Mouse (Mus musculus) kidney, postnatal 0 days (tissue): ENCODE results near the gene Fam178b. TPM values are rescaled to one million over a fixed set of nuclear protein-coding genes. Genes with fewer than 3 reads are reported as not detected.

ENCODE experiments used
- ATAC-seq: fragments of 200-750 bp; cut with Nextera tagmentation; replicated peaks from 2 replicates; pipeline ENCODE4 v1.8.0; 2017; ENCODE audit warnings: low read depth, moderate number of reproducible peaks, moderate TSS enrichment, moderate library complexity; ENCODE audit not compliant: low FRiP score
- DNase-seq: peaks from one replicate; pipeline ENCODE4 v3.0.0-alpha.2; 2016; ENCODE audit warnings: low spot score
- H3K27ac ChIP-seq: fragments of 300-500 bp; sonication (generic); 2 replicates; pipeline ENCODE4 v1.5.1; 2014; ENCODE audit warnings: mild to moderate bottlenecking
- H3K27me3 ChIP-seq: fragments of 300-500 bp; sonication (generic); 2 replicates; pipeline ENCODE4 v1.6.1; 2014; ENCODE audit warnings: low read length, mixed read lengths; ENCODE audit not compliant: insufficient read depth
- H3K36me3 ChIP-seq: fragments of 300-500 bp; sonication (generic); 2 replicates; pipeline ENCODE4 v1.6.1; 2014; ENCODE audit warnings: low read length, mixed read lengths; ENCODE audit not compliant: insufficient read depth
- H3K4me1 ChIP-seq: fragments of 300-500 bp; sonication (generic); replicated peaks from 2 replicates; pipeline ENCODE4 v1.6.1; 2014; ENCODE audit warnings: antibody characterized with exemption, low read length, mixed read lengths; ENCODE audit not compliant: insufficient read depth
- H3K4me2 ChIP-seq: fragments of 300-500 bp; sonication (generic); 2 replicates; pipeline ENCODE4 v1.6.1; 2014; ENCODE audit warnings: mild to moderate bottlenecking, low read length, moderate library complexity, mixed read lengths
- H3K4me3 ChIP-seq: fragments of 300-500 bp; sonication (generic); replicated peaks from 2 replicates; pipeline ENCODE4 v1.5.1; 2014; ENCODE audit warnings: low read depth, low read length
- H3K9ac ChIP-seq: fragments of 300-500 bp; sonication (generic); 2 replicates; pipeline ENCODE4 v1.6.1; 2014; ENCODE audit warnings: low read depth, low read length
- H3K9me3 ChIP-seq: fragments of 300-500 bp; sonication (generic); replicated peaks from 2 replicates; pipeline ENCODE4 v1.6.1; 2016; ENCODE audit warnings: low read length, inconsistent platforms, mixed read lengths
- CTCF ChIP-seq: IDR thresholded peaks from 2 replicates; pipeline ENCODE4 v1.5.1; 2016; ENCODE audit warnings: antibody characterized with exemption, low read depth, mild to moderate bottlenecking, moderate library complexity
- WGBS: fragments of 180-500 bp; shearing (Covaris S2); extraction: QIAGEN DNeasy Blood & Tissue Kit; methylation state at CpG from one replicate; pipeline ENCODE4 v1.1.7; 2014; 5-methylcytosine and 5-hydroxymethylcytosine counted together
- polyA plus RNA-seq: library from polyadenylated mRNA; unstranded; fragments of >200 nt; fragmentation: Nextera tagmentation; extraction: Ambion mirVana; gene quantifications from 2 replicates; pipeline ENCODE4 v1.2.1, GENCODE M21; 2015

Gene Fam178b
- polyA plus RNA-seq, 1 experiment from 2014 or later, result 1.6 TPM

- no peak overlapping the region for H3K4me3 ChIP-seq
- H3K27ac ChIP-seq, result no peak overlapping the region
- no peak overlapping the region for H3K4me2 ChIP-seq
- no peaks in the 10 kb centered on the region for H3K27me3 ChIP-seq
- no peaks in the 10 kb centered on the region for H3K9me3 ChIP-seq
- TF ChIP-seq CTCF, result no peak
- no peaks in the 10 kb centered on the region for H3K36me3 ChIP-seq
- peaks cover 41% of the 10 kb centered on the region for H3K4me1 ChIP-seq
- 78% methylated on average over 8 of the region's 8 CpGs for WGBS
- DNase-seq, result no peak
- no peak for ATAC-seq
- no peak overlapping the region for H3K9ac ChIP-seq
Measured at GRCm38 (mm10) chr1:36573524-36573923, 109.5 kb downstream of the Fam178b start.

DNA sequence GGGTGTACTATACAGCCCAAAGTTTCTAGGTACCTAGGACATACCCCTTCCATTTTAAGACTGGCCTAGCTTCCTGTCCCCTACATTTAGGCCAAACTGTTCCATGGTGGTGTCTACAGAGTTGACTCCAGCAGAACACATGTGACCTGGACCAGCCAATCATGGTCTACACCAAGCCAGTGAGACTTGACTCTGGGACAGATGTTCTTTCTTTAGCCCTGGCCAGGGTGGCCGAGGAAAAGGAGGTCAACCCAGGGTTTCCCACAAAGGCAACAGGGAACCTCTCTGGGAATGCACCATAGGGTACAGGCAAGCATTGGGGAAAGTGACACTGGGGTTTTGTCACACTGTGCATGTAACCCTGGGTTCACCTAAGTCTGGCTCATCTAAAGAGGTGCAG lies 110.3 kb downstream of the Fam178b start:
- no peak for DNase-seq
- no peak overlapping the region for H3K4me3 ChIP-seq
- H3K4me1 ChIP-seq, result peaks cover 47% of the 10 kb centered on the region
- H3K27ac ChIP-seq, result no peak overlapping the region
- H3K27me3 ChIP-seq, result no peaks in the 10 kb centered on the region
- no peak for ATAC-seq
- no peak for TF ChIP-seq CTCF
- WGBS, result 52% methylated on average over 1 of the region's 1 CpGs
- H3K9ac ChIP-seq, result no peak overlapping the region
- H3K4me2 ChIP-seq, result no peak overlapping the region
- no peaks in the 10 kb centered on the region for H3K36me3 ChIP-seq
- H3K9me3 ChIP-seq, result no peaks in the 10 kb centered on the region

GRCm38 (mm10) chr1:36572140-36572700 lies 110.8 kb downstream of the Fam178b start:
- Histone ChIP-seq H3K4me3 (no peak overlapping the region), H3K27me3 (no peaks in the 10 kb centered on the region), H3K27ac (0 out of 2 replicates have a peak overlapping the region, but pooled peaks have one; percentile 15), H3K9ac (no peak overlapping the region), H3K4me1 (peaks cover 47% of the 10 kb centered on the region), H3K4me2 (no peak overlapping the region), H3K9me3 (no peaks in the 10 kb centered on the region), H3K36me3 (no peaks in the 10 kb centered on the region)
- ATAC-seq (no peak), DNase-seq (no peak)
- 55% methylated on average over 2 of the region's 2 CpGs for WGBS
- TF ChIP-seq CTCF, result no peak

DNA sequence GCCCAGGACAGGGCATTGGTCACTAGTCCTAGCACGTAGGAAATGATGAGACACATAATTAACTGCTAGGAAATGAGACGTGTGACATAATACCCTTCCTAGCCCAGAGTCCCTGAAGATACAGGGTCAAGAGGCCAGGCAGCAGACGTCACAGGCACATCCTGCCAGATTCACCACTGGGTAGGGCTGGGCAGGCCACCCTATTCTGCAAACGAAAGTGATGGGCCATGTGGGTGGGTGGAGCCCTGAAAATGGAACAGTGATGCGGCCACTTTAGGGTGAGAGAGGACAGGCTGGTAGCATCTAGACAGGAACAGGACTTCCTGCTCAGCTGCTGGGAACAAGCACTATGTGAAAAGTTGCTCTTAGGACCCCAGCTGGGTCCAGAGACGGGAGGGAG lies 111.4 kb downstream of the Fam178b start:
- no peak for TF ChIP-seq CTCF
- Histone ChIP-seq H3K4me2 (no peak overlapping the region), H3K9ac (no peak overlapping the region), H3K4me1 (peaks cover 44% of the 10 kb centered on the region), H3K27ac (no peak overlapping the region), H3K4me3 (no peak overlapping the region), H3K36me3 (no peaks in the 10 kb centered on the region), H3K9me3 (no peaks in the 10 kb centered on the region), H3K27me3 (no peaks in the 10 kb centered on the region)
- WGBS, result 37% methylated on average over 6 of the region's 6 CpGs
- ATAC-seq (peak; percentile 40; the same call in 1 of the 2 replicates), DNase-seq (peak; percentile 63)

- H3K27ac ChIP-seq, result no peak overlapping the region
- no peak for ATAC-seq
- no peaks in the 10 kb centered on the region for H3K36me3 ChIP-seq
- no peak overlapping the region for H3K4me3 ChIP-seq
- no peak for TF ChIP-seq CTCF
- H3K4me2 ChIP-seq, result no peak overlapping the region
- no peaks in the 10 kb centered on the region for H3K9me3 ChIP-seq
- H3K4me1 ChIP-seq, result peaks cover 38% of the 10 kb centered on the region
- no peak overlapping the region for H3K9ac ChIP-seq
- H3K27me3 ChIP-seq, result no peaks in the 10 kb centered on the region
- WGBS, result 88% methylated on average over 5 of the region's 5 CpGs
- no peak for DNase-seq
Measured at GRCm38 (mm10) chr1:36570320-36570719, 112.7 kb downstream of the Fam178b start.

- DNase-seq, result no peak
- H3K27me3 ChIP-seq, result no peaks in the 10 kb centered on the region
- ATAC-seq, result no peak
- no peak overlapping the region for H3K4me2 ChIP-seq
- 33% methylated on average over 7 of the region's 7 CpGs for WGBS
- TF ChIP-seq CTCF, result no peak
- H3K9ac ChIP-seq, result no peak overlapping the region
- peak overlapping the region; percentile 66 for H3K27ac ChIP-seq
- no peak overlapping the region for H3K4me3 ChIP-seq
- H3K9me3 ChIP-seq, result no peaks in the 10 kb centered on the region
- no peaks in the 10 kb centered on the region for H3K36me3 ChIP-seq
- H3K4me1 ChIP-seq, result peaks cover 38% of the 10 kb centered on the region
Measured at GRCm38 (mm10) chr1:36569694-36570276, 113.2 kb downstream of the Fam178b start.
